9 mouse cellular contexts compared by ENCODE assay signal in the genomic region with DNA sequence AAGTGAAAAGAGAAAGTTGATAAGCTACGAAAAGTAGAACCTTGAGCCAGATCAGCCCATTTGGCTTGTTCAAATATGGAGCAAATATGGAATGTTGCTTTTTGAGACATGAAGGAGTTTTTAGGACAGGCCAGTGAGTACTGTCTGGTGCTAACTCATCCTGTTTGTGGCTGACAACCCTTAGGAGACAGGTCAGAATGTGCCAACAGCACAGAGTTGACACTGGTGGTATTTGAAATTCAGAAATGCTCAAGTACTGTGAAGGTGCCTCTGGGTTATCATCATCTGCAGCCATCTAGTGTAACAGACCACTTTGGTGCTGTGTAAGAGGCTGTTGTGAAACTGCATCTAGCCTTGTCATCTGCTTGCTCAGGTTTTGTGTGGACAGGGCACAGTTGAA. TPM values are rescaled to one million over a fixed set of nuclear protein-coding genes. Genes with fewer than 3 reads are reported as not detected.
DNase-seq lines count a peak whose midpoint lies in the region; ATAC-seq and TF ChIP-seq lines count a peak whose summit lies in the region.
"Had no signal": no experiment of that assay in that cellular context is flagged by ENCODE, and none has a peak within 500 bp of the region (broad histone marks: within the 10 kb centered on the region; RNA-seq: fewer than 3 reads in every experiment).

No protein-coding gene starts in this region.

- no peak for TF ChIP-seq CTCF in kidney, postnatal 0 days (IDR thresholded peaks at IDR 0.05; ENCODE audit: low read depth)
- TF ChIP-seq CTCF in intestine, postnatal 0 days (IDR thresholded peaks at IDR 0.05; ENCODE audit: low read depth) = no peak

- no peaks in the 10 kb centered on the region for H3K9me3 ChIP-seq in kidney, postnatal 0 days (replicated peaks; ENCODE audit: low read length)
- no peaks in the 10 kb centered on the region for H3K9me3 ChIP-seq in embryonic facial prominence, embryonic 15.5 days (replicated peaks)
- no peaks in the 10 kb centered on the region for H3K9me3 ChIP-seq in intestine, postnatal 0 days (ENCODE audit: control insufficient read depth)

- H3K4me1 ChIP-seq in kidney, postnatal 0 days (replicated peaks; ENCODE audit: insufficient read depth, low read length) = no peaks in the 10 kb centered on the region
- H3K4me1 ChIP-seq in embryonic facial prominence, embryonic 15.5 days = peaks cover 23% of the 10 kb centered on the region
- no peaks in the 10 kb centered on the region for H3K4me1 ChIP-seq in intestine, postnatal 0 days (replicated peaks; ENCODE audit: control insufficient read depth, insufficient read depth, low read length)

- H3K36me3 ChIP-seq in kidney, postnatal 0 days (ENCODE audit: insufficient read depth, low read length) = no peaks in the 10 kb centered on the region
- H3K36me3 ChIP-seq in embryonic facial prominence, embryonic 15.5 days = no peaks in the 10 kb centered on the region
- no peaks in the 10 kb centered on the region for H3K36me3 ChIP-seq in intestine, postnatal 0 days (ENCODE audit: control insufficient read depth, insufficient read depth)

- H3K27me3 ChIP-seq in kidney, postnatal 0 days (ENCODE audit: insufficient read depth, low read length) = 0 out of 2 replicates have a peak, but pooled peaks cover 3% of the 10 kb centered on the region
- H3K27me3 ChIP-seq in embryonic facial prominence, embryonic 15.5 days = no peaks in the 10 kb centered on the region
- H3K27me3 ChIP-seq in intestine, postnatal 0 days (replicated peaks; ENCODE audit: control insufficient read depth, insufficient read depth, low read length) = no peaks in the 10 kb centered on the region

- 76% methylated on average over 1 of the region's 1 CpGs for WGBS in kidney, postnatal 0 days
- WGBS in embryonic facial prominence, embryonic 15.5 days = 77% methylated on average over 1 of the region's 1 CpGs
- WGBS in intestine, postnatal 0 days = 38% methylated on average over 1 of the region's 1 CpGs

- H3K4me3 ChIP-seq in kidney, postnatal 0 days (replicated peaks; ENCODE audit: low read depth, low read length) = no peak overlapping the region
- peak overlapping the region; percentile 85; the same call in 1 of the 2 replicates for H3K4me3 ChIP-seq in embryonic facial prominence, embryonic 15.5 days (replicated peaks)
- peak overlapping the region; percentile 94; the same call in 1 of the 2 replicates for H3K4me3 ChIP-seq in intestine, postnatal 0 days (ENCODE audit: low read depth, low read length)

- no peak for DNase-seq in kidney, postnatal 0 days (ENCODE audit: low spot score)
- DNase-seq in kidney, postnatal 10 days = no peak
- peak; percentile 29 for DNase-seq in naive thymus-derived CD4-positive, alpha-beta T cell, adult 2 months (ENCODE audit: low read depth)
- no peak for DNase-seq in thymus, postnatal 14 days
- no peak for DNase-seq in right cerebral cortex, adult 2 months (ENCODE audit: low spot score in 2 of 2)
- DNase-seq in left cerebral cortex, adult 8-10 months (ENCODE audit: low spot score in 2 of 2) = no peak

- H3K9ac ChIP-seq in kidney, postnatal 0 days (ENCODE audit: low read depth, low read length) = no peak overlapping the region
- H3K9ac ChIP-seq in embryonic facial prominence, embryonic 15.5 days = no peak overlapping the region
- 0 out of 2 replicates have a peak overlapping the region, but pooled peaks have one; percentile 83 for H3K9ac ChIP-seq in intestine, postnatal 0 days (ENCODE audit: low read depth, low read length)

- H3K4me2 ChIP-seq in kidney, postnatal 0 days (ENCODE audit: low read length) = peak overlapping the region; percentile 77
- peak overlapping the region; percentile 84 for H3K4me2 ChIP-seq in embryonic facial prominence, embryonic 15.5 days (replicated peaks)
- H3K4me2 ChIP-seq in intestine, postnatal 0 days (replicated peaks; ENCODE audit: low read depth) = peak overlapping the region; percentile 90

- no peak overlapping the region for H3K27ac ChIP-seq in kidney, postnatal 0 days
- no peak overlapping the region for H3K27ac ChIP-seq in embryonic facial prominence, embryonic 15.5 days (replicated peaks)
- no peak overlapping the region; the same call in 1 of the 2 replicates for H3K27ac ChIP-seq in intestine, postnatal 0 days (ENCODE audit: low read depth, low read length)

- no peak for ATAC-seq in kidney, postnatal 0 days (replicated peaks; ENCODE audit: low FRiP score, low read depth)
- no peak for ATAC-seq in embryonic facial prominence, embryonic 15.5 days (ENCODE audit: insufficient number of reproducible peaks, low FRiP score, low TSS enrichment, low read depth)
- ATAC-seq in intestine, postnatal 0 days = no peak
- ATAC-seq: Patski had no signal

RNA-seq across cellular contexts. Expression of a gene that starts 1.5 kb away (rescaled TPM):
- 2.0 and 2.7 TPM in 2 replicates for polyA plus RNA-seq in kidney, postnatal 0 days (2015; fragmentation: Nextera tagmentation; extraction: Ambion mirVana)
- polyA plus RNA-seq in embryonic facial prominence, embryonic 15.5 days (2015; fragmentation: Nextera tagmentation; extraction: Ambion mirVana) = 4.2 and 4.5 TPM in 2 replicates
- 4.3 and 4.8 TPM in 2 replicates for polyA plus RNA-seq in intestine, postnatal 0 days (2015; fragmentation: Nextera tagmentation; extraction: Ambion mirVana)
- total RNA-seq in left cerebral cortex, adult 8-10 months (2022) = 10 to 100 TPM; 81.9 to 98.5 (median 91.1) TPM
- polyA plus RNA-seq: Patski had no signal
